In the genomic region with DNA sequence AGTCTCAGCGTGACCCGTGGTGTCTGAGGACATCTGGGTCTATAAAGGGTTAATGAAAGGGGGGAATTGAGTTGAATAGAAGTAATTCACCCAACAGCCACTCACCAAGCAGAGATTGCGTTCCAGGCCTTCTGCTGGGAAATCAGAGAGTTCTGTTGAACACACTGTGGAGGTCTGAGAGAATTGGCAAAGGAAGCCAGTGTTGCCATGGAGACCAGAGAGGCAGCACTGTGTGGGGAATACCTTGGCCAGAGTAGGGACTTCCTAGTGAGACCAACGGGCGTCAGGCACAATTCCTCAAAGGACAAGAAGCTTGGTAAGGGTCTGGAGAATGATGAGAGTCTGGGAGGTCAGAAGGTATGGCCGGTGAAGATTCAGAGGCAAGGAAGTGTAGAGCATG, we compare ENCODE assay signal across 13 mouse cellular contexts. TPM values are rescaled to one million over a fixed set of nuclear protein-coding genes. Genes with fewer than 3 reads are reported as not detected.
DNase-seq lines count a peak whose midpoint lies in the region; ATAC-seq and TF ChIP-seq lines count a peak whose summit lies in the region.
"Had no signal": no experiment of that assay in that cellular context is flagged by ENCODE, and none has a peak within 500 bp of the region (broad histone marks: within the 10 kb centered on the region; RNA-seq: fewer than 3 reads in every experiment).

No protein-coding gene starts in this region.

- H3K4me3 ChIP-seq in hindbrain, embryonic 13.5 days: no peak overlapping the region
- no peak overlapping the region for H3K4me3 ChIP-seq in hindbrain, embryonic 11.5 days (ENCODE audit: low read depth, low read length)
- H3K4me3 ChIP-seq in forebrain, postnatal 0 days (ENCODE audit: low read depth, low read length): no peak overlapping the region

- no peaks in the 10 kb centered on the region for H3K36me3 ChIP-seq in hindbrain, embryonic 13.5 days
- H3K36me3 ChIP-seq in hindbrain, embryonic 11.5 days (ENCODE audit: control insufficient read depth, insufficient read depth, low read length): no peaks in the 10 kb centered on the region
- H3K36me3 ChIP-seq in forebrain, postnatal 0 days (ENCODE audit: insufficient read depth): no peaks in the 10 kb centered on the region

- H3K27me3 ChIP-seq in hindbrain, embryonic 13.5 days: no peaks in the 10 kb centered on the region
- H3K27me3 ChIP-seq in hindbrain, embryonic 11.5 days (ENCODE audit: control insufficient read depth, insufficient read depth, low read length): no peaks in the 10 kb centered on the region
- H3K27me3 ChIP-seq in forebrain, postnatal 0 days (ENCODE audit: insufficient read depth, low read length): no peaks in the 10 kb centered on the region

- peaks cover 13% of the 10 kb centered on the region; the same call in 1 of the 2 replicates for H3K4me1 ChIP-seq in hindbrain, embryonic 13.5 days (replicated peaks)
- H3K4me1 ChIP-seq in hindbrain, embryonic 11.5 days (replicated peaks; ENCODE audit: control insufficient read depth, insufficient read depth, low read length): no peaks in the 10 kb centered on the region
- H3K4me1 ChIP-seq in forebrain, postnatal 0 days (ENCODE audit: insufficient read depth): 0 out of 2 replicates have a peak, but pooled peaks cover 4% of the 10 kb centered on the region

- peak; percentile 59; the same call in 1 of the 2 replicates for ATAC-seq in hindbrain, embryonic 13.5 days (ENCODE audit: low FRiP score)
- no peak for ATAC-seq in hindbrain, embryonic 11.5 days (ENCODE audit: low FRiP score)
- peak; percentile 96 for ATAC-seq in forebrain, postnatal 0 days

- no peak for DNase-seq in hindbrain, embryonic 11.5 days (ENCODE audit: low spot score)
- peak; percentile 76 for DNase-seq in forebrain, postnatal 0 days
- DNase-seq in layer of hippocampus, postnatal 10 days (ENCODE audit: low spot score in 2 of 2): peak; percentile 78 to 79
- DNase-seq in right cerebral cortex, adult 18-20 months: peak; percentile 71
- DNase-seq in adrenal gland, postnatal 10 days: no peak
- DNase-seq in testis, postnatal 10 days (ENCODE audit: low spot score): no peak
- no peak for DNase-seq in heart, postnatal 14 days
- DNase-seq: cerebellum, adult 8-10 months; kidney, adult 9 months had no signal

- intact Hi-C loops in heart, postnatal 14 days (cut with DNase I): no loop called here

- no peak for TF ChIP-seq CTCF in forebrain, postnatal 0 days (IDR thresholded peaks at IDR 0.05; ENCODE audit: low read depth)

- H3K9ac ChIP-seq in hindbrain, embryonic 13.5 days: no peak overlapping the region
- no peak overlapping the region for H3K9ac ChIP-seq in hindbrain, embryonic 11.5 days (ENCODE audit: low read depth, low read length)
- no peak overlapping the region for H3K9ac ChIP-seq in forebrain, postnatal 0 days

- no peak overlapping the region for H3K4me2 ChIP-seq in hindbrain, embryonic 13.5 days
- no peak overlapping the region for H3K4me2 ChIP-seq in hindbrain, embryonic 11.5 days (replicated peaks; ENCODE audit: low read depth, low read length)
- H3K4me2 ChIP-seq in forebrain, postnatal 0 days (ENCODE audit: low read depth): no peak overlapping the region
- H3K4me2 ChIP-seq: heart, embryonic 11.5 days had no signal

- WGBS in hindbrain, embryonic 13.5 days: 44% methylated on average over 6 of the region's 6 CpGs
- 54% methylated on average over 6 of the region's 6 CpGs for WGBS in hindbrain, embryonic 11.5 days
- 22% methylated on average over 6 of the region's 6 CpGs for WGBS in forebrain, postnatal 0 days

- no peaks in the 10 kb centered on the region for H3K9me3 ChIP-seq in hindbrain, embryonic 13.5 days
- H3K9me3 ChIP-seq in hindbrain, embryonic 11.5 days (ENCODE audit: control insufficient read depth, low read length): no peaks in the 10 kb centered on the region
- H3K9me3 ChIP-seq in forebrain, postnatal 0 days (ENCODE audit: low read length): no peaks in the 10 kb centered on the region

- peak overlapping the region; percentile 14; the same call in 1 of the 2 replicates for H3K27ac ChIP-seq in hindbrain, embryonic 13.5 days
- H3K27ac ChIP-seq in hindbrain, embryonic 11.5 days (ENCODE audit: low read depth, low read length): no peak overlapping the region
- H3K27ac ChIP-seq in forebrain, postnatal 0 days (ENCODE audit: low read depth, low read length): no peak overlapping the region

RNA-seq across cellular contexts. Expression of a gene that starts 23.2 kb away (rescaled TPM):
- polyA plus RNA-seq in hindbrain, embryonic 13.5 days (2015; fragmentation: Nextera tagmentation; extraction: Ambion mirVana): 0.22 and 0.39 TPM in 2 replicates
- 0.32 and 0.66 TPM in 2 replicates for polyA plus RNA-seq in hindbrain, embryonic 11.5 days (2014; fragmentation: Nextera tagmentation; extraction: Ambion mirVana)
- total RNA-seq in forebrain, postnatal 0 days (2014; rRNA removed): not detected in 2 replicates
- polyA plus RNA-seq in forebrain, postnatal 0 days (2015; fragmentation: Nextera tagmentation; extraction: Ambion mirVana): not detected in 2 replicates
- not detected for total RNA-seq in layer of hippocampus, postnatal 10 days (2021)
- total RNA-seq in adrenal gland, postnatal 10 days (2021): not detected
- 100 to 1,000 TPM; 171 to 231 TPM for total RNA-seq in heart, postnatal 14 days (2021)
- total RNA-seq: liver, adult 2 months; megakaryocyte-erythroid progenitor cell, adult 5-6 weeks had no signal
- polyA plus RNA-seq: liver, adult 2 months had no signal

Comparison
In these comparisons a context has a peak if more than half of its experiments do, and no peak if none do; other contexts are left out.
1. DNase-seq: peak in forebrain, postnatal 0 days (single experiment), layer of hippocampus, postnatal 10 days (2 of 2) and right cerebral cortex, adult 18-20 months (single experiment); none in hindbrain, embryonic 11.5 days (single experiment), adrenal gland, postnatal 10 days (single experiment), testis, postnatal 10 days (single experiment) and heart, postnatal 14 days (0 of 2).
2. RNA of a gene that starts 23.2 kb away (total RNA-seq): 171 to 231 TPM in heart, postnatal 14 days; not detected in layer of hippocampus, postnatal 10 days, not detected in forebrain, postnatal 0 days and not detected in adrenal gland, postnatal 10 days; every median in the first group is over 100 times any median in the second.